Mouse (Mus musculus) induced T-regulatory cell, adult 2 months (primary cell): ENCODE data around the gene Paqr5.
A peak's percentile ranks its signal among the peaks of the same experiment; 100 is the strongest.

Source experiments
- DNase-seq: peaks from one replicate; pipeline ENCODE4 v3.0.0-alpha.2; 2012; ENCODE audit warnings: low read depth

Paqr5 gene

GRCm38 (mm10) chr9:61910526-61911256, 116.0 kb downstream of the Paqr5 start:
- DNase-seq = no peak

- DNase-seq = no peak
Measured at GRCm38 (mm10) chr9:61909633-61910032, 117.0 kb downstream of the Paqr5 start.

GRCm38 (mm10) chr9:61908832-61909407, 117.7 kb downstream of the Paqr5 start:
- DNase-seq = no peak

GRCm38 (mm10) chr9:61908341-61908740, 118.3 kb downstream of the Paqr5 start:
- DNase-seq = no peak

GRCm38 (mm10) chr9:61907621-61908295, 118.9 kb downstream of the Paqr5 start:
- DNase-seq = no peak

GRCm38 (mm10) chr9:61906912-61907311, 119.7 kb downstream of the Paqr5 start:
- peak; percentile 70 for DNase-seq

GRCm38 (mm10) chr9:61905576-61905975, 121.1 kb downstream of the Paqr5 start:
- no peak for DNase-seq

- no peak for DNase-seq
Measured at GRCm38 (mm10) chr9:61904201-61904600, 122.5 kb downstream of the Paqr5 start.
